9 mouse cellular contexts compared by ENCODE assay signal in the genomic region with DNA sequence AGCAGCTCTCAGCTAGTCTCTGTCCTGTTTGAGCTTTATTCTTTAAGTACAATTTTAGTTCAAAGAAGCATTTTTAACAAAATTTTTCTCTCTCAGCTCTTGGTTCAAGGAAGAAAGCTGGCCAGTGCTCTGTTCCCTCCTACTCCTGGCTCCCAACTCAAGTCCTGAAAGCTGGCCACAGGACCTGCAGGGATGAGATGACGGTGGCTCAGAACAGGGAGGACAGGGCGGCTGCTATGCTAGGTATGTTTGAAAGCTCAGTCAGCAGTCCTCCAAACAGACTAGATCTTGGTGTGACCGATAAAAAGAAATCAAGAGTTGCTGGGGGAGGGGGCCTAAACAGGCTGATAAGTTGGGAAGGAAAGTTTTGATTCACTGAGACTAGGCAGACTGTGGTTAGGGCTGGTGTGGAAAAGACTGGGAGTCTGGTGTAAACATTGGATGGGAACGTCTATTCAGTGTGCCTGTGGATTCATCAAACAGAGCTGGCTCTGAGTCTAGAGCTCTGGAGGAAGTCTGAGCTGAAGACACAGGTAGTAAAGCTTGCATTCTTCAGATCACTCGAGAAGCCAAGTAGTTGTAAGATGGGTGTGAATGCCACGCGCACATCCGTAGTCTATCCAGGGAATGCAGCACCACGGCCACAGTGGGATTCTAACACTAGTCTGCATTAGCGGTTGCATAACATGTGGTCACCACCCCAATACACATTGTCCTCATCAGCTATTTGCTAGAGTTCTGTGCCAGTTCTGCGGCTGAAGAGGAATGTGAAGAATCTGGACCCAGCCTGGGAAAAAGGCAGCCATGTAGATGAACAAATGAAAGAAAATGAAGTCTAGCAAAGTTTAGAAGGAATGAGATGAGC. TPM values are rescaled to one million over a fixed set of nuclear protein-coding genes. Genes with fewer than 3 reads are reported as not detected.
DNase-seq lines count a peak whose midpoint lies in the region; ATAC-seq and TF ChIP-seq lines count a peak whose summit lies in the region.
"Had no signal": no experiment of that assay in that cellular context is flagged by ENCODE, and none has a peak within 500 bp of the region (broad histone marks: within the 10 kb centered on the region; RNA-seq: fewer than 3 reads in every experiment).

No protein-coding gene starts in this region.

- 57% methylated on average over 11 of the region's 11 CpGs for WGBS in heart, embryonic 11.5 days (ENCODE audit: insufficient replicate concordance)
- WGBS in lung, embryonic 14.5 days = 45% methylated on average over 11 of the region's 11 CpGs
- WGBS in neural tube, embryonic 15.5 days = 92% methylated on average over 11 of the region's 11 CpGs

- H3K4me3 ChIP-seq in heart, embryonic 11.5 days (ENCODE audit: low read depth, low read length) = no peak overlapping the region
- H3K4me3 ChIP-seq in lung, embryonic 14.5 days (ENCODE audit: low read depth, low read length) = no peak overlapping the region
- H3K4me3 ChIP-seq in layer of hippocampus, adult 2 months = no peak overlapping the region
- H3K4me3 ChIP-seq in neural tube, embryonic 15.5 days (replicated peaks) = no peak overlapping the region
- H3K4me3 ChIP-seq: midbrain, embryonic 13.5 days had no signal

- ATAC-seq in heart, embryonic 11.5 days (replicated peaks; ENCODE audit: insufficient number of reproducible peaks, low FRiP score, low TSS enrichment) = no peak
- peak; percentile 73; the same call in 1 of the 2 replicates for ATAC-seq in lung, embryonic 14.5 days (ENCODE audit: insufficient read depth)
- ATAC-seq in neural tube, embryonic 15.5 days (ENCODE audit: low FRiP score) = no peak
- ATAC-seq: midbrain, embryonic 13.5 days had no signal

- no peak for TF ChIP-seq CTCF in lung, embryonic 14.5 days (IDR thresholded peaks at IDR 0.05; ENCODE audit: low read depth)
- TF ChIP-seq CTCF in layer of hippocampus, adult 2 months (conservative IDR thresholded peaks at IDR 0.05) = no peak

- H3K4me2 ChIP-seq in heart, embryonic 11.5 days = no peak overlapping the region
- no peak overlapping the region for H3K4me2 ChIP-seq in lung, embryonic 14.5 days
- H3K4me2 ChIP-seq in neural tube, embryonic 15.5 days = no peak overlapping the region
- H3K4me2 ChIP-seq: midbrain, embryonic 13.5 days had no signal

- no peaks in the 10 kb centered on the region for H3K9me3 ChIP-seq in heart, embryonic 11.5 days (replicated peaks; ENCODE audit: control insufficient read depth, low read length)
- no peaks in the 10 kb centered on the region for H3K9me3 ChIP-seq in lung, embryonic 14.5 days (ENCODE audit: low read depth, low read length)
- no peaks in the 10 kb centered on the region for H3K9me3 ChIP-seq in neural tube, embryonic 15.5 days (replicated peaks)
- H3K9me3 ChIP-seq: midbrain, embryonic 13.5 days had no signal

- peak; percentile 65 for DNase-seq in urinary bladder, postnatal 14 days (ENCODE audit: low spot score)
- no peak for DNase-seq in urinary bladder, postnatal 10 days (ENCODE audit: low spot score)
- peak; percentile 67 for DNase-seq in lung, embryonic 14.5 days
- no peak for DNase-seq in layer of hippocampus, adult 2 months (ENCODE audit: low spot score in 2 of 2)
- DNase-seq in left cerebral cortex, adult 9 months (ENCODE audit: low spot score in 2 of 2) = no peak
- no peak for DNase-seq in right cerebral cortex, adult 2 months (ENCODE audit: low spot score in 2 of 2)

- 0 out of 2 replicates have a peak overlapping the region, but pooled peaks have one; percentile 7 for H3K27ac ChIP-seq in heart, embryonic 11.5 days (ENCODE audit: low read depth, low read length)
- H3K27ac ChIP-seq in lung, embryonic 14.5 days (ENCODE audit: low read depth) = peak overlapping the region; percentile 58; the same call in 1 of the 2 replicates
- H3K27ac ChIP-seq in layer of hippocampus, adult 2 months = no peak overlapping the region
- no peak overlapping the region for H3K27ac ChIP-seq in neural tube, embryonic 15.5 days (replicated peaks)
- H3K27ac ChIP-seq: midbrain, embryonic 13.5 days had no signal

- H3K27me3 ChIP-seq in heart, embryonic 11.5 days (ENCODE audit: control insufficient read depth, insufficient read depth, low read length) = no peaks in the 10 kb centered on the region
- no peaks in the 10 kb centered on the region for H3K27me3 ChIP-seq in lung, embryonic 14.5 days (ENCODE audit: insufficient read depth, low read length)
- H3K27me3 ChIP-seq in neural tube, embryonic 15.5 days (replicated peaks) = no peaks in the 10 kb centered on the region
- H3K27me3 ChIP-seq: midbrain, embryonic 13.5 days had no signal

- H3K4me1 ChIP-seq in heart, embryonic 11.5 days (ENCODE audit: control insufficient read depth, insufficient read depth, low read length) = peaks cover 10% of the 10 kb centered on the region; the same call in 1 of the 2 replicates
- H3K4me1 ChIP-seq in lung, embryonic 14.5 days (ENCODE audit: insufficient read depth) = peaks cover 20% of the 10 kb centered on the region
- H3K4me1 ChIP-seq in neural tube, embryonic 15.5 days = no peaks in the 10 kb centered on the region
- H3K4me1 ChIP-seq: midbrain, embryonic 13.5 days had no signal

- no peak overlapping the region for H3K9ac ChIP-seq in heart, embryonic 11.5 days (ENCODE audit: low read depth, low read length)
- H3K9ac ChIP-seq in lung, embryonic 14.5 days = no peak overlapping the region
- H3K9ac ChIP-seq in neural tube, embryonic 15.5 days (replicated peaks) = no peak overlapping the region
- H3K9ac ChIP-seq: midbrain, embryonic 13.5 days had no signal

- H3K36me3 ChIP-seq in heart, embryonic 11.5 days (ENCODE audit: control insufficient read depth, insufficient read depth, low read length) = no peaks in the 10 kb centered on the region
- H3K36me3 ChIP-seq in lung, embryonic 14.5 days (ENCODE audit: insufficient read depth) = no peaks in the 10 kb centered on the region
- no peaks in the 10 kb centered on the region for H3K36me3 ChIP-seq in neural tube, embryonic 15.5 days
- H3K36me3 ChIP-seq: midbrain, embryonic 13.5 days had no signal

RNA-seq across cellular contexts. Expression of a gene that starts 53.3 kb away (rescaled TPM):
- polyA plus RNA-seq in heart, embryonic 11.5 days (2014; fragmentation: Nextera tagmentation; extraction: Ambion mirVana) = 29.5 and 44.3 TPM in 2 replicates
- 76.5 and 77.5 TPM in 2 replicates for polyA plus RNA-seq in lung, embryonic 14.5 days (2014; fragmentation: Nextera tagmentation; extraction: Ambion mirVana)
- total RNA-seq in layer of hippocampus, adult 2 months (2021) = 10 to 100 TPM; 19.3 to 22.5 TPM
- polyA plus RNA-seq in neural tube, embryonic 15.5 days (2015; fragmentation: Nextera tagmentation; extraction: Ambion mirVana) = 36.9 and 42.0 TPM in 2 replicates

RNA-seq across cellular contexts. Expression of a gene that starts 53.6 kb away (rescaled TPM):
- 0.35 and 0.44 TPM in 2 replicates for polyA plus RNA-seq in heart, embryonic 11.5 days (2014; fragmentation: Nextera tagmentation; extraction: Ambion mirVana)
- polyA plus RNA-seq in lung, embryonic 14.5 days (2014; fragmentation: Nextera tagmentation; extraction: Ambion mirVana) = 0.38 and 0.55 TPM in 2 replicates
- 1 to 10 TPM in 1 of 2 experiments, under 1 TPM in 1; 0.86 to 1.2 TPM for total RNA-seq in layer of hippocampus, adult 2 months (2021)
- polyA plus RNA-seq in neural tube, embryonic 15.5 days (2015; fragmentation: Nextera tagmentation; extraction: Ambion mirVana) = 0.54 and 0.67 TPM in 2 replicates

Comparison
In these comparisons a context has a peak if more than half of its experiments do, and no peak if none do; other contexts are left out.
1. DNase-seq: peak in urinary bladder, postnatal 14 days (single experiment) and lung, embryonic 14.5 days (single experiment); none in urinary bladder, postnatal 10 days (single experiment), layer of hippocampus, adult 2 months (0 of 2), left cerebral cortex, adult 9 months (0 of 2) and right cerebral cortex, adult 2 months (0 of 2).
2. H3K27ac ChIP-seq: peak in heart, embryonic 11.5 days (single experiment) and lung, embryonic 14.5 days (single experiment); none in layer of hippocampus, adult 2 months (single experiment) and neural tube, embryonic 15.5 days (single experiment).